Mouse (Mus musculus) stomach, postnatal 0 days (tissue): ENCODE results near the gene Sumo1. TPM values are rescaled to one million over a fixed set of nuclear protein-coding genes. Genes with fewer than 3 reads are reported as not detected.

ENCODE experiments used
- ATAC-seq: fragments of 200-750 bp; cut with Nextera tagmentation; 2 replicates; pipeline ENCODE4 v1.8.0; 2017; ENCODE audit not compliant: low FRiP score, low TSS enrichment
- DNase-seq: peaks from one replicate; pipeline ENCODE4 v3.0.0-alpha.2; 2016; ENCODE audit warnings: low spot score
- H3K27ac ChIP-seq: fragments of 300-500 bp; sonication (generic); replicated peaks from 2 replicates; pipeline ENCODE4 v1.5.1; 2014; ENCODE audit warnings: mild to moderate bottlenecking, control low read depth
- H3K27me3 ChIP-seq: fragments of 300-500 bp; sonication (generic); 2 replicates; pipeline ENCODE4 v1.6.1; 2014; ENCODE audit warnings: low read length; ENCODE audit not compliant: control insufficient read depth, insufficient read depth
- H3K36me3 ChIP-seq: fragments of 300-500 bp; sonication (generic); 2 replicates; pipeline ENCODE4 v1.6.1; 2014; ENCODE audit warnings: low read length, mixed read lengths; ENCODE audit not compliant: control insufficient read depth, insufficient read depth
- H3K4me1 ChIP-seq: fragments of 300-500 bp; sonication (generic); replicated peaks from 2 replicates; pipeline ENCODE4 v1.6.1; 2014; ENCODE audit warnings: antibody characterized with exemption; ENCODE audit not compliant: control insufficient read depth, insufficient read depth
- H3K4me2 ChIP-seq: fragments of 300-500 bp; sonication (generic); replicated peaks from 2 replicates; pipeline ENCODE4 v1.6.1; 2014; ENCODE audit warnings: low read depth, mild to moderate bottlenecking, control low read depth, moderate library complexity
- H3K4me3 ChIP-seq: fragments of 300-500 bp; sonication (generic); 2 replicates; pipeline ENCODE4 v1.5.1; 2014; ENCODE audit warnings: low read depth, low read length, control low read depth
- H3K9ac ChIP-seq: fragments of 300-500 bp; sonication (generic); 2 replicates; pipeline ENCODE4 v1.6.1; 2014; ENCODE audit warnings: mild to moderate bottlenecking, low read length, control low read depth, mixed read lengths
- H3K9me3 ChIP-seq: fragments of 300-500 bp; sonication (generic); 2 replicates; pipeline ENCODE4 v1.6.1; 2016; ENCODE audit warnings: low read length; ENCODE audit not compliant: control insufficient read depth
- CTCF ChIP-seq: IDR thresholded peaks from 2 replicates; pipeline ENCODE4 v1.5.1; 2016; ENCODE audit warnings: antibody characterized with exemption, low read depth, mild to moderate bottlenecking, moderate library complexity
- EP300 ChIP-seq: optimal IDR thresholded peaks from 2 replicates; pipeline ENCODE3; 2016; ENCODE audit warnings: antibody characterized with exemption
- WGBS: fragments of 180-500 bp; shearing (Covaris S2); extraction: QIAGEN DNeasy Blood & Tissue Kit; methylation state at CpG from one replicate; pipeline ENCODE4 v1.1.7; 2014; 5-methylcytosine and 5-hydroxymethylcytosine counted together
- polyA plus RNA-seq: library from polyadenylated mRNA; unstranded; fragments of >200 nt; fragmentation: Nextera tagmentation; extraction: Ambion mirVana; gene quantifications from 2 replicates; pipeline ENCODE4 v1.2.1, GENCODE M21; 2015

The Sumo1 gene
- polyA plus RNA-seq, 1 experiment from 2014 or later, result 224 TPM

DNA sequence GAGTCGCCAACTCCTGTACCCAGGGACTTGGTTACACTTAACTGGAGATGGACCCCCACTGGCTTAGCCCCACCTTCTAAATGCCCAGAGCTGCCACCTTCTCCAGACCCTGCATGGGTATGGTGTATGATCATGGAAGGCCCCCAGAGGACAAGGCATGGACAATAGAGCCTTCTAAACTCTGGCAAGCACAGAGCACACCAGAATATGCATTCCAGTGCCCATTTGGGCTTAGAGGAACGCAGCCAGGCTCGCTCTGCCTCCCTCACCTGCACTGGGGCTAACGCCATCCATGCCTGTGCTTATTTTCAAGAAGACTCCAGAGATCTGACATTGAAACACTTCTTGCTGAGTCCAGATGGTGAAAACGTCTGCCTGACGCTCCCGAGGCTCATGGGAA, 104.4 kb downstream of the Sumo1 start:
- ATAC-seq (no peak), DNase-seq (no peak)
- 72% methylated on average over 7 of the region's 7 CpGs for WGBS
- no peaks in the 10 kb centered on the region for H3K36me3 ChIP-seq
- no peak overlapping the region for H3K4me2 ChIP-seq
- no peak overlapping the region for H3K9ac ChIP-seq
- H3K4me3 ChIP-seq, result no peak overlapping the region
- TF ChIP-seq EP300 (no peak), CTCF (no peak)
- no peaks in the 10 kb centered on the region for H3K9me3 ChIP-seq
- H3K27ac ChIP-seq, result no peak overlapping the region
- H3K27me3 ChIP-seq, result no peaks in the 10 kb centered on the region
- H3K4me1 ChIP-seq, result no peaks in the 10 kb centered on the region; the same call in 1 of the 2 replicates

DNA sequence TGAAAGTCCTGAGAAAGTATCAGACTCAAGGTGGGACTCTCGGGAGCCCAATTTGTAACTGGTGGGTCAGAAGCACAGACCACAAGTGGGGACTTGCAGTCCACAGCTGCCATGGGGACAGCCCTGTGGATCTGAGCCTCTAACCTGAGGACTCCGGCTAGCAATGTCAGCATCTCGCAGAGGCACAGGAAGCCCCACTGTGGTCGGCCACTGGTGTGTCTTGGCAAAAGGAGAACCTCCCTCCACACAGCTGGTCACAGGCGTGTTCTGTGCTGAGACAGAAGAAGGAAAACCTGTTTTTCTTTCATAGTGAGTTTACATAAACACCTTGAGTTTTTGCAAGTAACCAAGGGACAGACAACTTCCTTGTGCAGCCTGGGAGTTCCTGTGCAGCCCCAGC, 104.8 kb downstream of the Sumo1 start:
- Histone ChIP-seq H3K36me3 (no peaks in the 10 kb centered on the region), H3K9me3 (no peaks in the 10 kb centered on the region), H3K27ac (no peak overlapping the region), H3K9ac (no peak overlapping the region), H3K4me2 (no peak overlapping the region), H3K4me3 (no peak overlapping the region), H3K4me1 (no peaks in the 10 kb centered on the region; the same call in 1 of the 2 replicates), H3K27me3 (no peaks in the 10 kb centered on the region)
- TF ChIP-seq EP300 (no peak), CTCF (no peak)
- no peak for DNase-seq
- peak; percentile 54; the same call in 1 of the 2 replicates for ATAC-seq
- WGBS, result 63% methylated on average over 5 of the region's 5 CpGs

DNA sequence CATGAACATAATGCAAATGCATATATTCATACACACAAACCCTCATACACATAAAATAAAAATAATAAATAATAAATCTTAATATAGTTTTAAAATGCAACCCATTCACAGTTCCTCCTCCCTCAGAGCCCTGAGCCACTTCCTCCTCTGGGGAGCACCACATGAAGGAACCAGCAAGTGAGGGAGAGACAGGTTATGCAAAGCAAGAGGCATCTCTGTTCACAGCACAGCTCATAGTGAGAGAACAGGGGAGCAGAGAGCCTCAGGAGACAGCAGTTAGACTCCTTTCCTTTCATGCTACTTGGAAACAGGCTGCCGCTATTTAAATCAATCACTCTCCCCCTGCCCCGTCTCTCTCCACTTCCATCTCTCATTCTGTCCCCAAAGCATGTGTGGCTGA, 107.1 kb downstream of the Sumo1 start:
- TF ChIP-seq EP300, result no peak
- no peak for TF ChIP-seq CTCF
- ATAC-seq (no peak), DNase-seq (no peak)
- Histone ChIP-seq H3K9ac (no peak overlapping the region), H3K4me3 (no peak overlapping the region), H3K4me1 (no peaks in the 10 kb centered on the region; the same call in 1 of the 2 replicates), H3K9me3 (no peaks in the 10 kb centered on the region), H3K4me2 (no peak overlapping the region), H3K27me3 (no peaks in the 10 kb centered on the region), H3K27ac (no peak overlapping the region), H3K36me3 (no peaks in the 10 kb centered on the region)
- 55% methylated on average over 2 of the region's 2 CpGs for WGBS

DNA sequence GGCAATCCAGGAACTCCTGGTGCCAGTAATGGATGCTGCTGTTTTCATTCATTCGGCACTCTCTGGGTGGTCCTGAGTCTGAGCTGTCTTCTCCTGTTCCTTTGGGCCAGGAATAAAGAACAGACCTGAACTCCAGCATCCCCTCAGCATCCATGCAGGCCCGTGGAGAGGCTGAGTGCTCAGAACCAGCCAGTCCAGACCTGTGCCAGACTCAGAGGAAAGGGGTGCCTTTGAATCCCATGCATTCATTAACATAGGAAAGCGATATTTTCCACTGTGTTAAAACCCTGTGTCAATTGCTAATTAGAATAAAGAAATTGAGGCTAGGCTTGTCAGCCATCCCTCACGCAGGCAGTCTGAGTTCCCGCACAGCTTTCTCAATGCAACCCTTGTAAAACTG, 116.9 kb downstream of the Sumo1 start:
- no peak for DNase-seq
- TF ChIP-seq EP300, result no peak
- H3K4me2 ChIP-seq, result no peak overlapping the region
- H3K4me3 ChIP-seq, result no peak overlapping the region
- H3K27ac ChIP-seq, result no peak overlapping the region
- no peaks in the 10 kb centered on the region for H3K4me1 ChIP-seq
- H3K27me3 ChIP-seq, result no peaks in the 10 kb centered on the region
- H3K36me3 ChIP-seq, result no peaks in the 10 kb centered on the region
- no peak overlapping the region for H3K9ac ChIP-seq
- WGBS, result 60% methylated on average over 5 of the region's 5 CpGs
- no peaks in the 10 kb centered on the region for H3K9me3 ChIP-seq
- ATAC-seq, result no peak

DNA sequence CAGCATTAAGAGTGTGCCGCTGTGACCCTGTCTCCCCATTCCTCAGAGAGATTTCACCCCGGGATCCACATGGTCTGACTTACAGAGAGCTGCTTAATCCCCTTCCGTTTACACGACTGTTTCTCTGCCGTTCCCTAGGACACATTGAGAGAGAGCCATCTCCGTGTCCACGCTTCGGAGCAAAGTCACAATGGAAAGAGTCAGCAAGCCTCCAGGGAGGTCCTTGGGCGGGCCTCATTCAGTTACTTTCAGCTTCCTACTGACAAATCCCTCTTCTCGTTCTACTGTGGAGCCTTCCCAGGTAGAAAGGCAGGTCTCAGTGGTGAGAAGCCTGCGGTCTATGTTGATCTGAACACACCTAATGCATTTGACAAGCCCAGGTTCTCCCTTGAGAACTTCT, 119.6 kb downstream of the Sumo1 start:
- TF ChIP-seq CTCF (no peak), EP300 (no peak)
- 45% methylated on average over 11 of the region's 11 CpGs for WGBS
- H3K36me3 ChIP-seq, result no peaks in the 10 kb centered on the region
- H3K4me1 ChIP-seq, result no peaks in the 10 kb centered on the region
- H3K27ac ChIP-seq, result no peak overlapping the region
- H3K4me3 ChIP-seq, result no peak overlapping the region
- H3K4me2 ChIP-seq, result no peak overlapping the region; the same call in 1 of the 2 replicates
- no peaks in the 10 kb centered on the region for H3K27me3 ChIP-seq
- H3K9ac ChIP-seq, result no peak overlapping the region
- no peak for DNase-seq
- peak; percentile 47; the same call in 1 of the 2 replicates for ATAC-seq
- no peaks in the 10 kb centered on the region for H3K9me3 ChIP-seq

DNA sequence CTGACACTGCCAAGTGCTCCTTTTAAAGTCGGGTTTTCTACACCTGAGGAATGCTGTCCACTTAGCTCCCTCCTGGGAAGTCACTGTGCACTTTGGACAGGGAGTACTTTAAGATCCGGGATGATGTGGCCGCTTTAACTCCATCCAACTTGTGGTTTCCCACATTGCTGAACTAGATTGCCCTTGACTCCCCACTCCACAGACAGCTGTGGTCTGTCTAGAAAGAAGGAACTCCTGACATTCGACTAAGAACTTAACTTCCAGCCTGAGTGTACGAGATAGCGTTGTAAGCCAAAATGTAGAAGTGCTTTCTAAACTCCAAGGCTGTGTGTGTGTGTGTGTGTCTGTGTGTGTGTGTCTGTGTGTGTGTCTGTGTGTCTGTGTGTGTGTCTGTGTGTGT, 120.4 kb downstream of the Sumo1 start:
- no peak for TF ChIP-seq EP300
- no peak for TF ChIP-seq CTCF
- no peaks in the 10 kb centered on the region for H3K9me3 ChIP-seq
- H3K4me2 ChIP-seq, result no peak overlapping the region
- no peaks in the 10 kb centered on the region for H3K4me1 ChIP-seq
- WGBS, result 34% methylated on average over 6 of the region's 6 CpGs
- peak; percentile 32; the same call in 1 of the 2 replicates for ATAC-seq
- H3K4me3 ChIP-seq, result no peak overlapping the region
- no peak overlapping the region for H3K9ac ChIP-seq
- no peaks in the 10 kb centered on the region for H3K27me3 ChIP-seq
- no peaks in the 10 kb centered on the region for H3K36me3 ChIP-seq
- no peak for DNase-seq
- H3K27ac ChIP-seq, result no peak overlapping the region
